Mouse (Mus musculus): ENCODE results near the gene Dab1. TPM values are rescaled to one million over a fixed set of nuclear protein-coding genes. Genes with fewer than 3 reads are reported as not detected.

Dab1 gene
- polyA plus RNA-seq, 1 experiment from 2014 or later = 66.3 TPM

DNA sequence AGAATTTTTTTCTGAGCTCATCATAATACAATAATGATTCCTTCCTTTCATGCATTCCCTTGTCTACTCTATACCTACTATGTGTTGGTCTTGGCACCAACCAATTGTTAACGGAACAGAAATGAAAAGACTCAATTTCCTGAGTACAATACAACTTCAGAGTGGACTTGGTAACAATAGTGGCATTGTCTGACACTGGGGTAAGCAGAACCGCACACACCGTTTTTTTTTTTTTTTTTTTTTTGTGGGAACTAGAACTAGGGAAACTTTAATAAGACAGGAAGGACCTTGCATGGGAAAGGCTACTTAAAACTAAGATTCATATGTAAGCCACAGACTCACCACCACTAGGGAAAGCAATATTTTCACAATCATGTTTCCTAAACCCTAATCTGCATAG, 682.6 kb downstream of the Dab1 start:
- 73% methylated on average over 3 of the region's 3 CpGs for WGBS
- no peaks in the 10 kb centered on the region for H3K4me1 ChIP-seq
- ATAC-seq (ENCODE audit: low FRiP score, low read depth) = no peak
- H3K27me3 ChIP-seq = no peaks in the 10 kb centered on the region
- H3K36me3 ChIP-seq = no peaks in the 10 kb centered on the region
- no peak overlapping the region for H3K4me2 ChIP-seq (replicated peaks)
- H3K4me3 ChIP-seq = no peak overlapping the region
- no peak overlapping the region for H3K9ac ChIP-seq (replicated peaks)
- no peak overlapping the region for H3K27ac ChIP-seq (replicated peaks)
- H3K9me3 ChIP-seq = no peaks in the 10 kb centered on the region

GRCm38 (mm10) chr4:104302996-104303652, 684.0 kb downstream of the Dab1 start:
- no peaks in the 10 kb centered on the region for H3K27me3 ChIP-seq
- H3K4me3 ChIP-seq = no peak overlapping the region
- no peak for ATAC-seq (ENCODE audit: low FRiP score, low read depth)
- no peaks in the 10 kb centered on the region for H3K4me1 ChIP-seq
- 81% methylated on average over 10 of the region's 10 CpGs for WGBS
- no peak overlapping the region for H3K27ac ChIP-seq (replicated peaks)
- H3K4me2 ChIP-seq (replicated peaks) = no peak overlapping the region
- no peaks in the 10 kb centered on the region for H3K36me3 ChIP-seq
- H3K9ac ChIP-seq (replicated peaks) = no peak overlapping the region
- no peaks in the 10 kb centered on the region for H3K9me3 ChIP-seq

- Histone ChIP-seq H3K36me3 (no peaks in the 10 kb centered on the region), H3K4me3 (no peak overlapping the region), H3K4me2 (replicated peaks) (no peak overlapping the region), H3K9ac (replicated peaks) (no peak overlapping the region), H3K27me3 (no peaks in the 10 kb centered on the region), H3K27ac (replicated peaks) (no peak overlapping the region), H3K9me3 (no peaks in the 10 kb centered on the region), H3K4me1 (no peaks in the 10 kb centered on the region)
- no peak for ATAC-seq (ENCODE audit: low FRiP score, low read depth)
- WGBS = 82% methylated on average over 2 of the region's 2 CpGs
Measured at GRCm38 (mm10) chr4:104307781-104308180, 688.6 kb downstream of the Dab1 start.

- Histone ChIP-seq H3K9ac (replicated peaks) (no peak overlapping the region), H3K36me3 (no peaks in the 10 kb centered on the region), H3K9me3 (no peaks in the 10 kb centered on the region), H3K4me2 (replicated peaks) (no peak overlapping the region), H3K27ac (replicated peaks) (no peak overlapping the region), H3K27me3 (no peaks in the 10 kb centered on the region), H3K4me3 (no peak overlapping the region), H3K4me1 (no peaks in the 10 kb centered on the region)
- ATAC-seq (ENCODE audit: low FRiP score, low read depth) = no peak
- 67% methylated on average over 5 of the region's 5 CpGs for WGBS
Measured at GRCm38 (mm10) chr4:104326221-104326620, 707.1 kb downstream of the Dab1 start.

DNA sequence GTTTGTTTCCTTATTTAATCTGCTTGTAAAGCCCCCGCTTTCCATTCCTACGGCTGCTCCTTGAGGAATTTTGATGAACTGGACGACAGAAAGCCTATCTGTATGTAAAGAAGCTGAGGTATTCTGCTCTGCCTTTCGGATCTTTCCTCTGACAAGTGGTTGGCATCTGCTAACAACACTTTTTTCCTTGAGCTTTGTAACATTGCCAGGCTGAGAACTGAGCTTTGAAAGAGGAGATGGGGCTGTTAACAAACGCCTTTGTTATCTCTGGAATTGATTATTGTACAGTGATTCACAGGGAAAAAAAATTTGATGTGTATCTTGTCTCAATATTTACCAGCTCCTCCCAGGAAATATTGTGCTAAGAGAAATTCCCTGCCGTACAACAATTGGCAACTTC, 712.7 kb downstream of the Dab1 start:
- Histone ChIP-seq H3K4me3 (no peak overlapping the region), H3K27me3 (no peaks in the 10 kb centered on the region), H3K9me3 (no peaks in the 10 kb centered on the region), H3K36me3 (no peaks in the 10 kb centered on the region), H3K9ac (replicated peaks) (no peak overlapping the region), H3K4me1 (peaks cover 12% of the 10 kb centered on the region; the same call in 1 of the 2 replicates), H3K4me2 (replicated peaks) (no peak overlapping the region), H3K27ac (replicated peaks) (no peak overlapping the region)
- ATAC-seq (ENCODE audit: low FRiP score, low read depth) = no peak
- WGBS = 68% methylated on average over 6 of the region's 6 CpGs

GRCm38 (mm10) chr4:104332399-104332798, 713.2 kb downstream of the Dab1 start:
- 57% methylated on average over 3 of the region's 3 CpGs for WGBS
- ATAC-seq (ENCODE audit: low FRiP score, low read depth) = no peak
- Histone ChIP-seq H3K27me3 (no peaks in the 10 kb centered on the region), H3K36me3 (no peaks in the 10 kb centered on the region), H3K4me1 (peaks cover 12% of the 10 kb centered on the region; the same call in 1 of the 2 replicates), H3K4me3 (no peak overlapping the region), H3K9ac (replicated peaks) (no peak overlapping the region), H3K9me3 (no peaks in the 10 kb centered on the region), H3K4me2 (replicated peaks) (no peak overlapping the region), H3K27ac (replicated peaks) (no peak overlapping the region)

GRCm38 (mm10) chr4:104337279-104337678, 718.1 kb downstream of the Dab1 start:
- Histone ChIP-seq H3K4me2 (replicated peaks) (no peak overlapping the region), H3K9ac (replicated peaks) (no peak overlapping the region), H3K4me1 (peaks cover 3% of the 10 kb centered on the region; the same call in 1 of the 2 replicates), H3K9me3 (no peaks in the 10 kb centered on the region), H3K27ac (replicated peaks) (no peak overlapping the region), H3K27me3 (no peaks in the 10 kb centered on the region), H3K36me3 (no peaks in the 10 kb centered on the region), H3K4me3 (no peak overlapping the region)
- 84% methylated on average over 10 of the region's 10 CpGs for WGBS
- no peak for ATAC-seq (ENCODE audit: low FRiP score, low read depth)

DNA sequence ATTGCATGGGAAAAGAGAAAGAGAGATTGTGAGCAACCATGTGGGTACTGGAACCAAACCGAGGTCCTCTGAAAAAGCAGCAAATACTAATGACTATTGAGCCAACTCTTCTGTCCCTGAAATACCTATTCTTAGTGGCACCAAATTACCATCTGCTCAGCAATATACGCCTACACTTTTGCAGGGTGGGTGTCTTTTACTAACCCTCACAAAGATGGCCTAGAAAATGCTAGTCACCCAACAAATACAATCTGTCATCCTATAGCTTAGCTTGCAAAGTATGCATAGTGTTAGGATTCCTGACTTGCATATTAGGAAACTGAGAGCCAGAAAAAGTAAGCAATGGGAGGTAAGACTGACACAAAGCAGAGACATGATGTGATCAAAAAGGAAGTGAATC, 719.2 kb downstream of the Dab1 start:
- Histone ChIP-seq H3K9ac (replicated peaks) (no peak overlapping the region), H3K9me3 (no peaks in the 10 kb centered on the region), H3K36me3 (no peaks in the 10 kb centered on the region), H3K27ac (replicated peaks) (no peak overlapping the region), H3K4me3 (no peak overlapping the region), H3K27me3 (no peaks in the 10 kb centered on the region), H3K4me2 (replicated peaks) (no peak overlapping the region), H3K4me1 (no peaks in the 10 kb centered on the region; the same call in 1 of the 2 replicates)
- 96% methylated on average over 2 of the region's 2 CpGs for WGBS
- ATAC-seq (ENCODE audit: low FRiP score, low read depth) = no peak

GRCm38 (mm10) chr4:104361345-104361744, 742.2 kb downstream of the Dab1 start:
- peaks cover 5% of the 10 kb centered on the region; the same call in 1 of the 2 replicates for H3K4me1 ChIP-seq
- no peaks in the 10 kb centered on the region for H3K36me3 ChIP-seq
- no peak overlapping the region for H3K4me2 ChIP-seq (replicated peaks)
- no peak for ATAC-seq (ENCODE audit: low FRiP score, low read depth)
- H3K4me3 ChIP-seq = no peak overlapping the region
- 70% methylated on average over 1 of the region's 1 CpGs for WGBS
- H3K27ac ChIP-seq (replicated peaks) = no peak overlapping the region
- no peak overlapping the region for H3K9ac ChIP-seq (replicated peaks)
- no peaks in the 10 kb centered on the region for H3K9me3 ChIP-seq
- H3K27me3 ChIP-seq = peaks cover 12% of the 10 kb centered on the region

- Histone ChIP-seq H3K27me3 (peaks cover 17% of the 10 kb centered on the region), H3K27ac (replicated peaks) (peak overlapping the region; percentile 89), H3K9me3 (no peaks in the 10 kb centered on the region), H3K4me2 (replicated peaks) (peak overlapping the region; percentile 79), H3K36me3 (no peaks in the 10 kb centered on the region), H3K9ac (replicated peaks) (peak overlapping the region; percentile 79), H3K4me3 (peak overlapping the region; percentile 74), H3K4me1 (peaks cover 24% of the 10 kb centered on the region)
- 6% methylated on average over 8 of the region's 8 CpGs for WGBS
- no peak for ATAC-seq (ENCODE audit: low FRiP score, low read depth)
Measured at GRCm38 (mm10) chr4:104366491-104366890, 747.3 kb downstream of the Dab1 start.

DNA sequence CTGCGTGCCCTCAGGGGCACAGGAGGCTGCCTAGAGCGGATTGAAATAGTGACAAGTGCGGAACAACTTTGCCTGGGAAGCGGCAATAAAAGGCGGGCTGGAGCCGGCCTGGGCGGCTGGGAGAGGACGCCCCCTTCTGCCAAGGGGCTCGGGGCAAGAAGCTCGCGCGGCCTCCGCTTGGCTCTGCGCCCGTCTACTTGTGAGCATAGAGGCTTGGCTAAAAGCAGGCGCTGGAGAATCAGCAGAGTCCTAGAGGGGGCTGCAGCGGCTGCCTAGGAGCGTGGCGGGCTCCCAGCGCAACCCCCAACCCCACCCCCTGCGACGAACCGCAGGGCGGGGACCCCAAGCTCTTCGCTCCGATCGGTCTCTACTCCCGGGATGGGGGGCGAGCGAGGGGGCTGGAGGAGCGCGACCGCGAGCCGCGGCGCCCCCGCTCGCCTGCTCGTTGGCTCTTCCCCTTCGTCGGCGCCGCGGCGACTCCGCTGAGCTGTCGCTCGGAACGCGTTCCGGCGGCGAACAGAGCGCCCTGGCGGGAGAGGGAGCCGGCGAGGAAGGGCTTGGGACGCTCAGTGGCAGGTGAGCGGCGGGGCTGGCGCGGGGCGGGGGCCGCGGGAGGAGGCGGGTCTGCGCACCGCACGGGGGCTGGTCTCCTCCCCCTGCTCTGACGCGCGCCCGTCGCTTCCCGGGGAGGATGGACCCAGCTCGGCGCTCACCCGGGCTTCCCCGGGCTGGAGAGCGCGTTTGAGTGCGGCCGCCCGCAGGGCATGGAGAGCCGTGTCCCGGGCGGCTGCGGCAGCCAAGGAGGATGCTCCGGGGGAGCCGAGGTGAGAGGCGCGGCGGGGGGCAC, 748.0 kb downstream of the Dab1 start:
- peak; percentile 83 for ATAC-seq (ENCODE audit: low FRiP score, low read depth)
- Histone ChIP-seq H3K9me3 (no peaks in the 10 kb centered on the region), H3K36me3 (no peaks in the 10 kb centered on the region), H3K4me1 (peaks cover 24% of the 10 kb centered on the region), H3K27me3 (peaks cover 21% of the 10 kb centered on the region), H3K4me2 (replicated peaks) (peak overlapping the region; percentile 79), H3K9ac (replicated peaks) (peak overlapping the region; percentile 79), H3K4me3 (peak overlapping the region; percentile 74), H3K27ac (replicated peaks) (peak overlapping the region; percentile 89)
- under 1% methylated on average over 60 of the region's 94 CpGs for WGBS

GRCm38 (mm10) chr4:104367741-104368411, 748.7 kb downstream of the Dab1 start:
- peak; percentile 7; the same call in 1 of the 2 replicates for ATAC-seq (ENCODE audit: low FRiP score, low read depth)
- under 1% methylated on average over 48 of the region's 48 CpGs for WGBS
- H3K4me3 ChIP-seq = peak overlapping the region; percentile 74
- H3K4me1 ChIP-seq = peaks cover 24% of the 10 kb centered on the region
- H3K4me2 ChIP-seq (replicated peaks) = peak overlapping the region; percentile 79
- H3K9ac ChIP-seq (replicated peaks) = peak overlapping the region; percentile 79
- H3K9me3 ChIP-seq = no peaks in the 10 kb centered on the region
- no peaks in the 10 kb centered on the region for H3K36me3 ChIP-seq
- peaks cover 22% of the 10 kb centered on the region for H3K27me3 ChIP-seq
- peak overlapping the region; percentile 89 for H3K27ac ChIP-seq (replicated peaks)
